Mouse (Mus musculus) stomach, postnatal 0 days (tissue): ENCODE measurements around the gene Zfyve16. TPM values are rescaled to one million over a fixed set of nuclear protein-coding genes. Genes with fewer than 3 reads are reported as not detected.

Experiments used
- ATAC-seq: fragments of 200-750 bp; cut with Nextera tagmentation; 2 replicates; pipeline ENCODE4 v1.8.0; 2017; ENCODE audit not compliant: low FRiP score, low TSS enrichment
- DNase-seq: peaks from one replicate; pipeline ENCODE4 v3.0.0-alpha.2; 2016; ENCODE audit warnings: low spot score
- H3K27ac ChIP-seq: fragments of 300-500 bp; sonication (generic); replicated peaks from 2 replicates; pipeline ENCODE4 v1.5.1; 2014; ENCODE audit warnings: mild to moderate bottlenecking, control low read depth
- H3K27me3 ChIP-seq: fragments of 300-500 bp; sonication (generic); 2 replicates; pipeline ENCODE4 v1.6.1; 2014; ENCODE audit warnings: low read length; ENCODE audit not compliant: control insufficient read depth, insufficient read depth
- H3K36me3 ChIP-seq: fragments of 300-500 bp; sonication (generic); 2 replicates; pipeline ENCODE4 v1.6.1; 2014; ENCODE audit warnings: low read length, mixed read lengths; ENCODE audit not compliant: control insufficient read depth, insufficient read depth
- H3K4me1 ChIP-seq: fragments of 300-500 bp; sonication (generic); replicated peaks from 2 replicates; pipeline ENCODE4 v1.6.1; 2014; ENCODE audit warnings: antibody characterized with exemption; ENCODE audit not compliant: control insufficient read depth, insufficient read depth
- H3K4me2 ChIP-seq: fragments of 300-500 bp; sonication (generic); replicated peaks from 2 replicates; pipeline ENCODE4 v1.6.1; 2014; ENCODE audit warnings: low read depth, mild to moderate bottlenecking, control low read depth, moderate library complexity
- H3K4me3 ChIP-seq: fragments of 300-500 bp; sonication (generic); 2 replicates; pipeline ENCODE4 v1.5.1; 2014; ENCODE audit warnings: low read depth, low read length, control low read depth
- H3K9ac ChIP-seq: fragments of 300-500 bp; sonication (generic); 2 replicates; pipeline ENCODE4 v1.6.1; 2014; ENCODE audit warnings: mild to moderate bottlenecking, low read length, control low read depth, mixed read lengths
- H3K9me3 ChIP-seq: fragments of 300-500 bp; sonication (generic); 2 replicates; pipeline ENCODE4 v1.6.1; 2016; ENCODE audit warnings: low read length; ENCODE audit not compliant: control insufficient read depth
- CTCF ChIP-seq: IDR thresholded peaks from 2 replicates; pipeline ENCODE4 v1.5.1; 2016; ENCODE audit warnings: antibody characterized with exemption, low read depth, mild to moderate bottlenecking, moderate library complexity
- EP300 ChIP-seq: optimal IDR thresholded peaks from 2 replicates; pipeline ENCODE3; 2016; ENCODE audit warnings: antibody characterized with exemption
- WGBS: fragments of 180-500 bp; shearing (Covaris S2); extraction: QIAGEN DNeasy Blood & Tissue Kit; methylation state at CpG from one replicate; pipeline ENCODE4 v1.1.7; 2014; 5-methylcytosine and 5-hydroxymethylcytosine counted together
- polyA plus RNA-seq: library from polyadenylated mRNA; unstranded; fragments of >200 nt; fragmentation: Nextera tagmentation; extraction: Ambion mirVana; gene quantifications from 2 replicates; pipeline ENCODE4 v1.2.1, GENCODE M21; 2015

Zfyve16 gene
- polyA plus RNA-seq, 1 experiment from 2014 or later, result 4.2 TPM

DNA sequence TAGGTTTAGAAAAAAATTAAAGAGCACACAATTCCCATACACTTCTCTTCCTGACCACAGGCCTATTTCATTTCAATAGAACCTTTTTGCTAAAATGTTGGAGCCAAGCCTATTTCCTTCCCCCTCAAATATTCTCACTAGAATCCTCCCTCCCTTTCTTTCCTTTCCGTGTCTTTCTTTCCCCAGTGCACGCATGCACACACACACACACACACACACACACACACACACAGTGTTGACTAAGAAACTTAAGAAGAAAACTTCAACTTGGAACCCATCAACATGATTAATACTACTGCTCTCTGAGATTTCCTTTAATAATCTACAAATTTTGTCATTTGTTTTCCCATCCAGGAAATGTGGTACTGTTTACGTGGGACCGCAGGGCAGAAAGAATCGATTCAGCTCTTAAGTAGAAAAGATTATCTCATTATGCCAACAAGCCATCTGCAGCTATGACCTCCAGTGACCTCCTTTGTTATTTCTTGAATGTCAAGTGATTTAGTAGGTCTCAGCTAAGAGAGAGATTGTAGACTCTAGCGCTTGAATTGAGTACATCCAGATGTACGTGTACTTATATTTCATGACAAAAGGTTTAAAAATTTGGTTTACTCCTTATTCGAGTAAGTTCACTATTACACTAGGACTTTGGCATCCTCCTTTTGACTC lies 25.9 kb upstream of the Zfyve16 start:
- no peaks in the 10 kb centered on the region for H3K9me3 ChIP-seq
- ATAC-seq (no peak), DNase-seq (no peak)
- no peak overlapping the region for H3K27ac ChIP-seq
- TF ChIP-seq EP300 (no peak), CTCF (no peak)
- WGBS, result 13% methylated on average over 8 of the region's 8 CpGs
- H3K9ac ChIP-seq, result no peak overlapping the region
- H3K27me3 ChIP-seq, result no peaks in the 10 kb centered on the region
- H3K4me3 ChIP-seq, result no peak overlapping the region
- no peaks in the 10 kb centered on the region for H3K36me3 ChIP-seq
- no peak overlapping the region for H3K4me2 ChIP-seq
- no peaks in the 10 kb centered on the region for H3K4me1 ChIP-seq

DNA sequence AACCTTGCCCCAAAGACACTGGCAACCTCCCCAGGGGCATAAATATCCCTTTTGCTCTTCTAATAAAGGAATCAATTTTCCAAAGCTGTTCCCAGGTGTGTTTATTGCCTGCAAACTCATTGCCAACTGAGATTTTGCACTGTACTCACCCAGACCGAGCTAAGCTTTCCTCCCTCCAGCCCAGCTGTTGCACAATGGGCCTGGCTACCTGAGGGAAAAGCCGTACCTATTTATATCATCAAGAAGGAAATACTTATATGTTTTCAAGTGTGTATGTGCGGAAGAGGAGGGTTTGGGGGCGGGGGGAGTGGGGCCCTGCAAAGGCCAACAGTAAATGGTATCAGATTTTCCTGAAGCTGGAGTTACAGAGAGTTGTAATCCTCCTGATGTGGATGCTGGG lies 16.4 kb upstream of the Zfyve16 start:
- no peak overlapping the region for H3K4me2 ChIP-seq
- no peaks in the 10 kb centered on the region for H3K4me1 ChIP-seq
- TF ChIP-seq EP300, result no peak
- no peak for TF ChIP-seq CTCF
- no peaks in the 10 kb centered on the region for H3K36me3 ChIP-seq
- 80% methylated on average over 4 of the region's 4 CpGs for WGBS
- no peak overlapping the region for H3K9ac ChIP-seq
- H3K27me3 ChIP-seq, result no peaks in the 10 kb centered on the region
- no peak overlapping the region for H3K27ac ChIP-seq
- ATAC-seq (no peak), DNase-seq (no peak)
- no peak overlapping the region for H3K4me3 ChIP-seq
- H3K9me3 ChIP-seq, result 0 out of 2 replicates have a peak, but pooled peaks cover 3% of the 10 kb centered on the region

DNA sequence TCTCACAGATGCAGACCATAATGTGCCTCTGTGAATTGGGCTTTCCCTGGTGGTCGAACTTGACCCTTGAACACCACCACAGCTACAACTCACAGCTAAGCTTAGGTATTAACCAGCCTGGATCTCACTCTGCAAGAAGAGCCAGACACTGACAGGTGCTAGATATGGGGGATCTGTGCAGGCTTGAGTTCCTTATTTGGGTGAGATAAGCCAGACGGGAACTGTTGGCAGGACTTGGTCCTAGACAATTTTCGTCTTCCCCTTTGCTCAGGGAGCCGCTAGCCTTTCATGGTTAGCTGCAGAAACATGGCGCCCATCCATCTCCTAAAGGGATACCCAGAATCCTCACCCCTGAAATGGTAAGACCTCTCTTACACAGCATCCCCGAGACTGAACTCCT lies 10.3 kb upstream of the Zfyve16 start:
- DNase-seq (no peak), ATAC-seq (no peak)
- Histone ChIP-seq H3K9me3 (no peaks in the 10 kb centered on the region), H3K36me3 (no peaks in the 10 kb centered on the region), H3K4me1 (no peaks in the 10 kb centered on the region), H3K4me2 (no peak overlapping the region), H3K27ac (no peak overlapping the region), H3K27me3 (no peaks in the 10 kb centered on the region), H3K9ac (no peak overlapping the region), H3K4me3 (no peak overlapping the region)
- WGBS, result 68% methylated on average over 6 of the region's 6 CpGs
- TF ChIP-seq EP300 (no peak), CTCF (no peak)

DNA sequence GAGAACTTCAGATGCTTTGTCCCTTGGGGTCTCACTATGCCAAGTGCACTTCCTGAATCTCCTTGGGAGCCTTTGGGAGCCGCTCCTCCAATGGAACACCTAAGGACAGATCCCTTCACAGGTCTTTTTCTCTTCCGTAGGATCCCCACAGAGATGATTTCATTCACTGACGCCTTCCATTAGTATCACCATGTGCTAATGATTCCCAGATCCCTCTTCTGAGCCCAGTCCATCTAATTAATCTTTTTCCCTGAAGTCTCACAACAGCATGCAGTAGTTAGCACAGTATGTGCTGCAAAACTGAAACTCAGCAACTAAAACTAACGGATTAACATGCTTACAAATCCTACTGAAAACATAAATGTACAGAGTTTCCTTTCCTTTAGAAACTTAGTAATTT lies 8.5 kb upstream of the Zfyve16 start:
- no peak overlapping the region for H3K4me3 ChIP-seq
- no peaks in the 10 kb centered on the region for H3K36me3 ChIP-seq
- H3K9me3 ChIP-seq, result no peaks in the 10 kb centered on the region
- no peak for DNase-seq
- H3K4me1 ChIP-seq, result no peaks in the 10 kb centered on the region
- H3K4me2 ChIP-seq, result no peak overlapping the region
- no peaks in the 10 kb centered on the region for H3K27me3 ChIP-seq
- H3K9ac ChIP-seq, result no peak overlapping the region
- no peak overlapping the region for H3K27ac ChIP-seq
- ATAC-seq, result no peak
- no peak for TF ChIP-seq CTCF
- no peak for TF ChIP-seq EP300
- WGBS, result 53% methylated on average over 4 of the region's 4 CpGs

DNA sequence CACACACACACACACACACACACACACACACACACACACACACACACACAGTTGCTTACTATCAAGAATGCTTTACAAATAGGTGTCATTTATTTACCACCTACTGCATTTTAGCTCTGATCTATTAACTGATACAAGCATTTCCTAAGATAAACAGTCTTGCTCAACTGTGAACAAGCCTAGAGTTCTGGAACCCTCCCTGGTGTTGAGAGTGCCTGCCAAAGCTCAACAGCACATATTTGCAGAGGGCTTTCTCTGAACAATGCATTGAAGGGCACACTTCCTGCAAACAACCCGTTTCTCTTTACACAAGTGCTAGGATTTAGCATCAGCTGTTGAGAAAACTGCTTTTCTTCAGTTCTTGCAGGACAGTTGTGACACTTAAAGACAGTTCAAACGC lies 3.1 kb upstream of the Zfyve16 start:
- no peaks in the 10 kb centered on the region for H3K9me3 ChIP-seq
- H3K9ac ChIP-seq, result no peak overlapping the region
- H3K27ac ChIP-seq, result no peak overlapping the region
- no peaks in the 10 kb centered on the region for H3K36me3 ChIP-seq
- H3K4me1 ChIP-seq, result no peaks in the 10 kb centered on the region
- H3K4me3 ChIP-seq, result no peak overlapping the region
- DNase-seq (peak; percentile 40), ATAC-seq (no peak)
- WGBS, result 34% methylated on average over 2 of the region's 2 CpGs
- no peak for TF ChIP-seq CTCF
- TF ChIP-seq EP300, result no peak
- H3K4me2 ChIP-seq, result no peak overlapping the region
- H3K27me3 ChIP-seq, result no peaks in the 10 kb centered on the region

DNA sequence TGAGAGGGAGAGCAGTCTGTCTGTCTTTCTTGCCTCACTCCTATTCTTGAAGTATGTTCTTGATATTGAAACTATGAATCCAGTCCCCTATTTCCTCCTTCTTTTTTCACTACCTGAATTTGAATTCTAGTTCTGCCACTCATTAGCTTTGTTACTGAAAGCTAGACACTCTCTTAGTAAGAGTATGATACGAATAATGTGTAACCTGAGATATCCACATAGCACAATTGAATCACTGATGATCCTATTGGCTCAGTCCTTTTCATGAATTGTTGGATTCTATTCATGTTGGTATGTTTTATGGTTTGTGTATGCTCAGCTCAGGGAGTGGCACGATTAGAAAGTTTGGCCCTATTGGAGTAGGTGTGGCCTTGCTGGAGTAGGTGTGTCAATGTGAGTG lies 1.5 kb upstream of the Zfyve16 start:
- no peak for TF ChIP-seq CTCF
- TF ChIP-seq EP300, result no peak
- Histone ChIP-seq H3K9ac (no peak overlapping the region), H3K9me3 (no peaks in the 10 kb centered on the region), H3K36me3 (no peaks in the 10 kb centered on the region), H3K4me3 (no peak overlapping the region), H3K27me3 (no peaks in the 10 kb centered on the region), H3K4me1 (no peaks in the 10 kb centered on the region), H3K27ac (no peak overlapping the region), H3K4me2 (peak overlapping the region; percentile 21; the same call in 1 of the 2 replicates)
- WGBS, result 38% methylated on average over 2 of the region's 2 CpGs
- DNase-seq (no peak), ATAC-seq (peak; percentile 31; the same call in 1 of the 2 replicates)
